Mouse (Mus musculus) right cerebral cortex, postnatal 36 days (tissue): ENCODE measurements at regions not wholly inside any gene's neighbourhood (a gene's known extent, or its start where the extent isn't known, plus 50 kb on each side); places are given as distances from the start of the nearest gene placed in this dataset.
"Not testable (repeated sequence)": the region's sequence is repeated elsewhere in the genome, so short reads cannot be mapped to it uniquely, and the experiment has no call there.

ENCODE experiments used
- DNase-seq, 2 experiments: peaks; one replicate each; pipeline ENCODE4 v3.0.0; 2022; ENCODE audit warnings: low spot score in 2 of 2, mixed read lengths in 1 of 2

DNA sequence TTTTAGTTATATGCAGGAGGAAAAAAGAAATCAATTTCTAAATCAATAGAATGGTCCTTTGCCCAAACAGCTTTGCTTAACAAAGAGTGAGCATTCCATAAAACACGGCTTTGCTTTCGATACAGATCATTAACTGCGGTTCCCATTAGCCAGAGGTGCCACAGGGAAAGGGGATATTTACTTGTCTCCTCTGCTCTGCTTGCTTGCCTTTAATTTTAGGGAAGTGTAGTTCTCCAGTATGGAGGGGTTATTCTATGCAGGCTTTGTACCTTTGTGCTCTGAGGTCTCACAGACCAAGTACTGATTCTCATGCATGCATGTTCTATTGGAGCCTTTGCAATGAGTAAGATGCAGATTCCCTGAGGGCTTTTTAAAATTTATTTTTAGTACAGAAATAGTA, 520.2 kb upstream of the Stxbp6 start:
- no peak for DNase-seq

DNA sequence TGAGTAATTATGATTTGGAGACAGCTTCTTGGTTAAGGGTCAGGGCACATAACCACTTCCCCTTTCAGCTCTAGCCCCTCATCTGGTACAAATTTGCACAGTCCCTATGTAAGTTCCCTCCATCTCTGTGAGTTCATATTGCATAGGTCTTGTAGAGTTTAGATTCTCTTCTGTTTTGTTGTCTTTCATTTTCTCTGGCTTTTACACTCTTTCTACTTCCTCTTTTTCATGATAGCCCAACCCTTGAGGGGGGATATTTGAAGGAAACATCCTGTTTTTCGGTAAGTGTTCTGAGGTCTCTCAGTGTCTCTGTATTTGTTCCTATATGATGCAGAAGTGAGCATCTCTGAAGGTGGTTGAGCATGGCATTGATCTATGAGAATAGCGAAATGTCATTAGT, 515.7 kb upstream of the Stxbp6 start:
- no peak for DNase-seq

DNA sequence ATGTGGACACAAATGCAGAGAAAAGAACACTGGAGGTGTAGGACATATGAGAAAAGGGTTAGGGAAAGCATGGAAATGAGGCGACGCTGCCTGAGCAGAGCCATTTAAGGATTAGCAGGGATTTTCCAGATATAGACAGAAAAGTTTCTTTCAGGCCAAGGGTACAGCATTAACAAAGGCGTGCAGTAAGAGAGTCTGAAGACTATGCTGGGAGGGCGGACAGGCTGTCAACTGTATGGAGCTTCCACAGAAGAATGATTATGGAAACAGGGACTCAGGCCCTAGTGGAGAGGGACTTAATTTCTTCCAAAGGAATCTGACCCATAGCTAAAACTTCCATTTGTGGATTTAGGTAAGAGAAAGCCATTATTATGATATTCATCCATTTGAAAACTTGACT, 511.3 kb upstream of the Stxbp6 start:
- no peak for DNase-seq

DNA sequence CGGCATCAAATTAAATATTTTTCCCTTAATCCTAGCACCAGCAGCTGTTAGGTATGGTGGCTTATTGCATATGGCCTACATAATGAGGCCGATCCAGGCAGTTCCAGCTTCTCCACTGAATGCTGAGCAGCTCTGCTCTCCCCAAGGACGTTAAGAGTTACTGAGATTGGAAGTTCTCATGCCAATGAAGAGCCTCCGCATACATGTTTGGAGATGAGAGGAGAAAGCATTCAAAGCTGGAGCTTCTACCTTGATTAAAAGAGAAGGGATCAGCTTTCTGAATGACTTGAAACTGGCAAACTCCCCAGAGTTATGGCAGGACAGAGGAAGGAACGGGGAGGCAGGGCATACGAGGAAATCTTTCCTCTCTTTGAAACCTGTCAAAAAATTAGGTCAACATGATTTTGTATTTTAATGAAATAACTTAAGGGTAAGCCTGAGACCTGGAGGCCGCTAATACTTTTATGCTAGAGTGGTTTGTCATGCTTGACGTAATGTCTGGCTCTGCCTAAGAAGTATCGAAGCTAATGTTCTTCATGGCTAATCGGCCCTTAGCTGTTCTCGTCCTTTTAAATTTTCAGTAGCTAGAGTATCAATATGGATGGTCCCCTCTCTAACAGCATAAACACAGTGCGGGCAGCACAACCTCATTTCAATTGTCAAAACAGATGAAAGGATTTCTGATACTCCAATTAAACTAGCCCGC, 489.0 kb upstream of the Stxbp6 start:
- DNase-seq: no peak

DNA sequence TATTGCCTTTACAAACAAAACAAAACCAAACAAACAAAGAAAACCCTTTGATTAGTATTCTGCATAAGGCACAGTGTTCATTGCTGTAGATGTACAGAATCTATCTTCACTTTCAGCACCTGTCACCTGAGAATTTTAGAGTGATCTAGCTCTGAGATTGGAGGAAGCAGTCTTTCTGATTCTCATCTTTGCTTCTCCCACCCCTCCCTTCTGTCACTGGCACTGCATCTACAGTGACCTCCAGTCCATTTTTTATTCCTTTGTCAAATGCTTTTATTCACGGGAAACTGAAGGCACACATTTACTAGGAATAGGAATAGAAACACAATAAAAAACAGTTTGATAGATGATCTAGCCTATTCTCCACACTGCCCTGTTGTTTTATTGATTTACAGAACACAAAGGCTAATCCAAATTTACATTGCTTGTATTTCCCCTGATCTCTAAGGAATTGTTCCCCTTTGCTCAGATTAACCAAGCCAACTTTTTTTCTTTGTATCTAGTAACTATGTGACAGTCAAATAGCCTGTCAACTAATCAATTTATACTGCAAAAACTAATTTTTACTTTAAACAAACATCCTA, 488.2 kb upstream of the Stxbp6 start:
- no peak for DNase-seq

DNA sequence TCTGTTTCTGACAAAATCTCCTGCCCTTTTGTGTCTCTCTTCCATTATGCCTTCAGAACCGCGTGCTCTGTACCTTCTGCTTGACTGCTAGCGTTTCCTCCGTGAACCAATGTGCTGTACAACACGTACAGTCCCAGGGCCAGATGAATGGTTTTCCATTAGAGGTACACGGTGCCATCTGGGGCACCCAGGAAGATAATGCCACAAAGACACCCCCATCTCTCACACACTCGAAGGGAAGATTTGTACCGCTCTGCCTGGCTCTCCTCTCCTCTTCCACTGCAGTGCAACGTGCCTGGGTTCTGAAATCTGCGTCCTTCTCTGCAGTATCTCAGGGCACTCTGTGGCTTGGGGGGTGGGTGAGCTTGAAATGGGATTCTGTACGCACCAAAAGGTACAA, 487.4 kb upstream of the Stxbp6 start:
- no peak for DNase-seq

DNA sequence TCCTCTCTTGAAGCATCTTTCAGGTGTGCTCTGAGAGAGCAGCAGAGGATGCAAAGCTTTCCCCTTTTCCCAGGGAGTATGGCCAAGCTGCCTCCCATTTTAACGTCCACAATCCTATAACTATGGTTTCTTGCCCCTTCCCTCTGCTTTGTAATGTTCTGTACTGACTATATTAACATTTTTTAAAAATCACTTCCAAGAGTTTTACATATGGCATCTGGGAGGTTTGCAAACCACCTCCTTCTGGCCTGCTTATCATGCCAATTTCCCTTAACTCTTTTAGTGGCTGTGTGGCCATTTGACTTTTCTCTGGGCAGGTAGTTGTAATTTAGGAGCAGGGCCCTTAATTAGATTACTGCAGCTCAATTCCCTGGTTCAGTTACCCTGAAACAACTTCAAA, 486.9 kb upstream of the Stxbp6 start:
- no peak for DNase-seq

DNA sequence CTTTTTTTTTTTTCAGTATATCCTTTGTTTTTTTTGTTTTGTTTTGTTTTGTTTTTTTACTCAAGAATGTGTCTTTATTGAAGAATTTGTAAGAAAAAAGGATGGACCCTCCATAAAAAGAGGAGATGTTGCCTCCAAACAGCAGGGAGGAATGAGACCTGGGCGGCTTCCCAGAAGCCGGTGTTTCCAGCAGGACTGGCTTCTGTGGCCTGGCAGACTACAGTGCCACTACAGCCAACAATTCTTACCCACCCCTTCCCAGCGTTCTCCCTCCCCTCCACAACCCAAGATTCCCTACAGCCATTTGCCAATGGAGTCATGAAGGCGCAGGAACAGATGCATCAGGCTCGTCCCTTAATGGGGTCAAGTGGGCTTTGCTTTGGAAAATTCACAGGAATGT, 475.4 kb upstream of the Stxbp6 start:
- DNase-seq: not testable (repeated sequence)

DNA sequence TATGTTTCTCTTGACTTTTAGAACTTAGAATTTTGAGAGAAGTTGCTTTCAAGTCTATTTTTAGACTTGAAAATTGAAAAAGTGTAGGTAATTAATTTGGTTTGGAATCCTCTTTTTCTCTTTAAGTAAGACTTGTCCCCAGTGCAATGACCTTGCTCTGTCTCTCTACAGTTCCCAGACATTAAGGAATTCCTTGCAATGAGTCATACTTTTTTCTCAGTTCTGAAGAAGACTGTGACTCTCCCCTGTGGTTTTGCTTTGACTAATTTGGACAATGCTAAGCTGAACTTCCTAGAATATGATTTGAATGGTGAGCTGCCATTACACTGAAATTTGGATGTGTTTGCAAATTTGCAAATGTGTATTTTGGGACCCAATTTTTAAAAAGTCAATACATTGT, 445.0 kb upstream of the Stxbp6 start:
- DNase-seq: no peak

DNA sequence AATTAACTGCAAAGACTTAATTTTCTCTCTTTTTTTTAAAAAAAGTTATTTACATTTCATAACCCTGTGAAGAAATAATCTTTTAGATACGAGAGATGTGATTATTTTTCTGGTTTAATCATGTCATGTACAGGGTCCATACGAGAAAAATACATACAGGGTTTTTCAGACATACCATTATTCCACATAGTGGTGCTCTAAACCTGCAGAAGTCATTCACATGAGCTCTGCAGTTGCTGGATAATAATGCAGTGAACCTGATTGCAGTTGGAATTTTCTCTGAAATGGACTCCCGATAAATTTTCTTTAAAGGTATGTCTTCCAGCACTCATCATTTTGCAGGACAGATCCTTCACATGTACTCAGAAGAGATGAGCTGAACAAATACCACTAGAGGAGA, 439.9 kb upstream of the Stxbp6 start:
- no peak for DNase-seq

DNA sequence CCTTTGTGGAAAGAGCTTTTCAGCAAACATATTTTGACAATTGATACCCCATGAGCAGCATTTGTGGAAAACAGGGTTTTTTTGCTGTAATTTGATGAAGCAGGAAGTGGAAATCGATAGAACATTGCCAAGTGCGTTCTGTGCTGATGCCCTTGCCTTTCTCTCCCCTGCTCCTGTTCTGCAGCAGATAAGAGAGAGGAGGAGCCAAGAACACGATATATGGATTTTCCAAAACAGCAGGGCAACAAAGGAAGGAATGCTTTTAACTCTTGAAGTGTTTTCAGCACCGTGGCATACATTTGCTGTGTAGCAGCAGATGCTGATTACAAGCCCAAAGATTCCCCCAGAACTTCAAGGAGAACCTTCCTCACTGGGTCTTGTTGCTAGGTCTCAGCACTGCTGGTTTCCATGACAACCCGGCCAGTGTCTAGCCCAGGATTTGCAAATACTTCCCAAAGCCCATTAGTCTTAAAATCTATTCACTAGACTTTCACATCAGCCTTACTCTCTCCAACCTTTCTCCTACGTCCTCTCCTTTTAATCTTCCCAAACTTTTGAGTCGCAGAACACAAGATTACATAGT, 433.0 kb upstream of the Stxbp6 start:
- no peak for DNase-seq

DNA sequence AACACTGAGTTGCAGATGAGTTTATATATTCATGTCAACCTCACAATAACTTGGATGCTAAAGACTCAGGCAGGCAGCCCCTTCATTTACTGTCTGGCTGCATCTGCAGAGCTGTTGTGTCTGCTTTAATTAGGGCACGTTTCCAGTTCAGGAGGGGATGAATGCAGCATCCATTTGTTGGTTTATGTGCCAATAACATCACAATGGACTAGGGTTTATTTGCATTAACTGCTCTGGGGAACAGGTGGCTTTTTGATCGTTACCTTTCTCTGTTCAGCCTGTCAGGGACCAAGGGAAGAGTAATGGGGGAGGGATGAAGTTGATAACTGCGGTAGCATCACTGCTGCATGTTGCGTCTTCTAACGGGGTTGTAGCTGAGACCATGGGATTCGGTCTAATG, 425.3 kb upstream of the Stxbp6 start:
- DNase-seq: no peak

DNA sequence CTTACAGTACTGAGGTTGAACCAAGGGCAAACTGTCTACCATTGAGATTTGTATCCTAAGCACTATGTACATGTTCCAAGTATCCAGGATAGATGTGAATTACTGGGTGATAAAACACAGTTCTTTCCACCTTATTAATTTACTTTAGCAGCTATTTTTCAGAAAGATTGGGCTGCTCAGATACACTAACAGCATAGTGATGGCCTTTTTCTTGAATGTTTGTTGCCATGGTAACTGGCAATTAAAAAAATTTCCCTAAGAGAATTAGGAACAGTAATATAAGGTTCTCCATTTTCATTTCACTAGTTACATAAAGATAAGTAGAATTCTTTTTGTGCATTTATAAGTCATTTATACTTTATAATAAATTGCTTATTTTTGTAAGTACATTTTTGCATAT, 423.7 kb upstream of the Stxbp6 start:
- no peak for DNase-seq

DNA sequence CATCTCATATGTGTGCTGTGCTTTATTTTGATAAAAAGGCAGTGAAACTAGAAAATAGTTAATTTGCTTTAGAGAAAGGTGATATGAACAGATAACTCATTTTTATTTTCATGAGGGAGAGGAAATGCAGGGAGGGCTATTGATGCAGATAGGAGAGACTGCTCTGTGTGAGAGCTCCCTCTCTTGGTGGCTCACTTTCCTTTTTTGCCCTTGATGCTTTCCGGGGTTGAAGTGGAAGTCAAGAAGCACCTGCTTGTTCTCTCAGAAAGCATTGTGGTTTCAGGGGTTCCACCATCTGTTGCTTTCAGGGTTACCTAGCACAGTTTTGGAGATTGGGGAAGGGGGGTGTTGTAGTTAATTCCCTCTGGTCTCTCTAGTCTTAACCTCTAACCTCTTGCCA, 414.5 kb upstream of the Stxbp6 start:
- no peak for DNase-seq

DNA sequence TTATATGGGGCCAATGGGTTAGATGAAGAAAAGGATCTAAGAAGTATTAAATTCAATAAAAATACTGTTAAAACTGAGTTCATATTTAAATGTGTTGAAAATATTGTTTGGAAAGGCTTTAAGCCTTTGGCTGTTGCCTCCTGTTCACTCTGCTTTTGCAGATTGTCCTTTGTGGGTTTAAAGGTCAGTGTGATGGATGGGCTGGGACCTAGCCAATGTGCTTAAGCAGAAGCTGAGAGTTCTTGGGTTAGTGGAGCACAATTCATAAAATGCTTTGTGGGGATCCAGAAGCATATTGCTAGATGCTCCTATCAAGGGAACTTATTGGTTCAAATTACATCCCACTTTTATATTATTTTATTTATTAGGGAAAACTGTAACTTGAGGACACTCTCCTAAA, 402.4 kb upstream of the Stxbp6 start:
- DNase-seq: no peak

DNA sequence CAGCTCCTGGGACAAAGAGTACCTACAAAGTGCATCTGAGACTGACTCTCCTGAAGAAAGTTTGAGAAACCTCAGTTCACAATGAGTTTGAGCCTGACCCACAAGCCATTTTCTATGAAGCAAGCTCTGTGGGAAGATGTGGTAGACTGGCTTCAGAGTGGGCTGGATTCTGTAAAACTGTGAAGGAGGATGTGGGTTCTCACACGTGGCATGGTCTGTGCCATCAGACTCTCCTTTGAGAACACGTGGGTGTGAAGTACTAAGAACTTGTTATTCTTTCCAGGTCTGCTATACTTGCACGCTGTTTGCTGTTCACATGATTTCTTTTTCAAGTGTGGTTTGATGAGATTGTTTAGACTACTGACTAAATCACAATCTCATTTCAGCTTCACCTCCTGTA, 393.6 kb upstream of the Stxbp6 start:
- peak; percentile 18 to 49 for DNase-seq

DNA sequence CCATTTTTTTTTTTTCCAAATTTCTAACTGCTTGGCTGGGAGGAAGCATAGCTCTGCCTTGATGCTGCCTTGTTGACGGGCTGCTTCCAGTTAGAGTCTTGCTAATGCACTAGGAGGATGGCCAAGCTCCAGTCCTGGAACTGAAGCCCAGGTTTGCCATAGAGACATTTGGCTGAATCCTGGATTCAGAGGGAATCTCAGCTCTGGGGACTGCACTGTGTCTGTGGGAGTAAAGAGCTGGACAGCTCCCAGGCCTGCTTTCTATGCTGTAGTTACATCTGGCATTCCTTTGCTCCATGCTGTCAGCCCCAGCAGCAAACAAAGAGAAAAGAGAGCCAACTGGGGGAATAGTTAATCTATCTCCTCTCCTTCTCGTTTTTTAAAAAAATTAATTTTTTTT, 392.5 kb upstream of the Stxbp6 start:
- peak; percentile 38 to 64 for DNase-seq

DNA sequence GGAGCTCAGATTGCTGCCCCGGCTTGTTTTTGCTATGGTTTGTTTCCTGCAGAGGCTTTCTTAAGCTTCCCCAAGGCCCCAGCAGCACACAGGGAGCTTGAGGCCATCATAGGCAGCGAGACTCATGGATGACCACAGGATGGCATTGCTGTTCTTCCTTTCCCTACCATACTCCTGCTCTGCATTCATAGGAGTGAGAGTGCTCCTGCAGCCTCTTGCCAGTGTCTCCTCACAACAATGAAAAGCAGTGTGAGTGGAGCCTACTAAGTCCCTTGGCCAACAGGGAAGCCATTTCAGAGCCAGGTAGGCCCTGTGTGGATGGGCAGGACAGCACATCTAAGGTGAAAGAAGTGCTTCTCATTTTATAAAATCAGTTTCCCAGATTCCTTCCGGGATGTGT, 391.6 kb upstream of the Stxbp6 start:
- DNase-seq: peak; percentile 52 to 54

DNA sequence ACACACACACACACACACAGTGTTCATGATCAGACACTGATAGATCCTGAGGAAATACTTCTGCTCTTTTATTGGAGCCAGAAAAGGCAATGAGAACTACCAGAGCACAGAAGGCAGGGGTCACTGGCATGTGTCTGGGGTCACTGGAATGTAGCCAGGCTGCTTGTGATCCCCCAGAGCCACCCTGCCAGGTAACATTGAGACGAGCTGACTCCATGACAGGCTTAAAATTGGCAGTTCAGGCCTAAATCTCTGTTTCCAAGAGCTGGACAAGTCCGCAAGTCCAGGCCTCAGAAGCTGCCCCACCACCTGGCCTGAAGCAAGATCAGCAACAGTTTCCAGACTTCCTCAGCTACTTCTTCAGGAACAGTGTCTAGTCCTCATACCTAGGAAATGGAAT, 390.4 kb upstream of the Stxbp6 start:
- DNase-seq: no peak

DNA sequence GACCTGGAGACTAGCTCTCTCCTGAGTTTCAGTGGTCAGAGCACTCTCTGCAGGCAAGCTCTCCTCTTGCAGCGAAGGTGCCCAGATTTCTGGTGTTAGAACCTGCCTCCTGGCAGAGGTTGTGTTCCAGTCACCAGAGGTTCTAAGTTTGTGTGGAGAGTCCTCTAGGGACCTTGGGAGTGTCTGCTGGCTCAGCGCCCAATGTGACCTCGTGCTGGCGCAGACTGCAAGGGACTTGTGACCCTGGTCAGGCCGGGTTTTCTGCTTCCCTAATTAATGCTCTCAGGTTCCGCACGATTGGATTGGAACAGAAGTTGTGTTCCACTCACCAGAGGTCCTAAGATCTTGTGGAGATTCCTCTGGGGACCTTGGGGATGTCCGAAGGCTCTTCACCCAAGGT, 384.2 kb upstream of the Stxbp6 start:
- not testable (repeated sequence) for DNase-seq

DNA sequence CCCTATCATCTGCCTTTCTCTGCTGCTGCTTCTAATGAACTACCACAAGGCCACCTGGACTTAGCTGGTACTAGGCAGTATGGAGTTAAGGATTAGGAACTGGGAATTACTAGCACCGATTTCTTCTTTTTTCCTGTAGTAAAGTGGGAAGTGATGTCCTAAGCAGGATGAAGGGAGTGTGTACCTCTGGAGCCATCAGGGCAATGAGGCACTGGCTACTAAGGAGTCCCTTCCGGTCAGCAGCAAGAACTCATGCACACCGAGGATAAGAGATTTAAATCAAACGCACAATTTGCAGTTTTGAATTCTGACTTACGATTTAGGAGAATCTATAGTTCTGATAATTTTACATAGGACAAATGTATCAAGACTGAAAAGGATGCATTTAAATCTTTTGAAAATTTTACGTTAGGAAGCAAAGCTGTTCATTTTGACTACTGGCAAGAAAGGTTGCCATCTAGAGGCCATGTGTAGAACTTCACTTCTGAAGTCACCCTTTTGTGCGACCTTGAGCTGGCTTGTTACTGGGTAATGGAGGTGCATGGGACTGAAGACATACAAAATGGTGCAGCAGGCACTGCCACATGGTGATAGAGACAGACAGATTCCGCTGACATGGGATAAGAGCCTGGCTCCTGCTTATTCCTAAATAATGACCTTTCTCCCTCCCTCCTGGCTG, 369.1 kb upstream of the Stxbp6 start:
- DNase-seq: no peak

DNA sequence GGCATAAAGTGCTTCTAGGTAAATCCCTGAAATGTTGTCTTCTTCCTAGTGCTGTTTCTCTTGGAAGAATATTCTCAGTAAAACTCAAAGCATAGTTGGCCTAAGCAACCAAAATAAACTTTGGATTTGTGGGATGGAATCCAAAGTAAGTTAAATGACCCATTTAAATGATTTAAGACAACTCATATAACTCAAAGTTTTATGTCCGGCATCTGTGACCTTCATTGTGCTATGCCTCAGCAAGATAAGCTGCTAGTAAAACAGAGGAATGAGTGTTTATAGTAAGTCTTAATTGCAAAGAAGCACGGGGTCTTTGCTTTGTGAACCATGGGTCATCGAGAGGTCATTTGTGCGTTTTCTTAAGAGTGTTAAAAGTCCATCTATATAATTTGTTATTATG, 368.0 kb upstream of the Stxbp6 start:
- DNase-seq: no peak

DNA sequence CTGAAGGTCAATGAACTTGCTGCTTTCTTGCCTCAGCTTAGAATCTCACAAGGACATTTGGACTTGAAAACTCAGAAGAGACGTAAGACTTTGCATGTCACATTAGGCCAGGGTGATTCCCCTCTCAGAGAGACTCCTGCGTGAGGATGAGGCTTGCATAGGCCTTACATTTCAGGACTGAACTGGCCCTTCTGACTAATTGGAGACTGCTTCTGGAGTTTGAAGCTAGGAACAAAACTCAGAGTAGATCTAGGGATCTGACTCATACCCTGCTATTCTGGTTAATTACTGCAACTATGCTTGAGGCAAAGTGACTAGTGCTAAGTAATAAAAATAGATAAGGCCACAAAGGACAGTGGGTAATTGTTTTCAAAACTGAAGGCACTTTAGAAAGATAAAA, 365.2 kb upstream of the Stxbp6 start:
- no peak for DNase-seq
